Mouse (Mus musculus) megakaryocyte, embryonic 14.5 days (primary cell): Measurements from ENCODE around the gene Batf.

Experiments
- FLI1 ChIP-seq: IDR thresholded peaks from 2 replicates; pipeline ENCODE4 v1.6.1; 2012; ENCODE audit warnings: low read length, inconsistent platforms, mixed read lengths
- GATA1 ChIP-seq: IDR thresholded peaks from 3 replicates; pipeline ENCODE4 v1.6.1; 2012; ENCODE audit warnings: mixed read lengths, low read length, inconsistent platforms, borderline replicate concordance

GRCm38 (mm10) chr12:85705831-85706530 is 19.5 kb downstream of the Batf start:
- TF ChIP-seq FLI1: no peak
- TF ChIP-seq GATA1: no peak
